Mouse (Mus musculus) G1E (cell line): ENCODE measurements around the gene Slc4a4.

ENCODE experiments used
- CTCF ChIP-seq: IDR thresholded peaks from 2 replicates; pipeline ENCODE4 v1.5.1; 2012; ENCODE audit warnings: low read depth, low read length, inconsistent platforms, mixed read lengths
- TAL1 ChIP-seq: conservative IDR thresholded peaks from 2 replicates; pipeline ENCODE4 v1.6.1; 2012; ENCODE audit warnings: low read depth, low read length, inconsistent platforms, mixed read lengths

DNA sequence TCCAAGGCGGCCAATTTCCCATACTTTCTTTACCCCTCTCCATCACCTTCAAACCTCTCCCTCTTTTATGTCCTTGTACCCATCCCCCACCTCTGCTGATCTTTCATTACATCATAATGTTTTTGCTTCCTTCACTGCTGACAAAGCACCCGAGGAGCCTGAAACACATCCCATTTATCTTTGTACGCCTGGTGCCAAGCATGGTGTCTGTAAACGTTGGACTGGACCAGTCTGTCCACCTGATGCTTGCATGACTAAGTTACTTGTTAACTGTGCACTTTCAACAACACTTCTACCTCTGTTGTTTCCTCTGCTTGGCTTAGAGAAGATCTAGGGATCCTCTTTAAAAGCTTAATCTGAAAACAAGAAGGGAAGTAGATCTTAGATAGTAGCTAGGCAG lies 180.5 kb downstream of the Slc4a4 start:
- no peak for TF ChIP-seq TAL1
- no peak for TF ChIP-seq CTCF
